Mouse (Mus musculus): ENCODE measurements around the gene 1700028J19Rik. TPM values are rescaled to one million over a fixed set of nuclear protein-coding genes. Genes with fewer than 3 reads are reported as not detected.

1700028J19Rik gene
- polyA plus RNA-seq (2014; fragmentation: Illumina TruSeq; extraction: RNeasy Lipid Tissue Mini Kit (QIAGEN cat#74804); ENCODE audit: low replicate concordance), result 0.63 TPM

GRCm38 (mm10) chr7:44246055-44246983 is at the start of gene 1700028J19Rik, which contains the start of gene 2410002F23Rik:
1700028J19Rik (minus strand) TSS chr7:44246695.
2410002F23Rik (plus strand) TSS chr7:44246722.

GRCm38 (mm10) chr7:44261147-44261546 is 14.7 kb upstream of the 1700028J19Rik start, which contains the start of gene Gm15517:
Gm15517 (plus strand) TSS chr7:44261447.

GRCm38 (mm10) chr7:44257278-44257677 is 10.8 kb upstream of the 1700028J19Rik start, which contains the start of gene Acp4:
Acp4 (minus strand) TSS chr7:44257378.

GRCm38 (mm10) chr7:44235909-44236308 is 10.6 kb downstream of the 1700028J19Rik start, which contains the start of gene Gm36864:
Gm36864 (plus strand) TSS chr7:44236177.

GRCm38 (mm10) chr7:44225076-44225475 is 21.4 kb downstream of the 1700028J19Rik start, which contains the start of gene Klk1:
Klk1 (plus strand) TSS chr7:44225360.

GRCm38 (mm10) chr7:44215645-44216044 is 30.9 kb downstream of the 1700028J19Rik start, which contains the start of gene Klk1b5:
Klk1b5 (plus strand) TSS chr7:44215945.

GRCm38 (mm10) chr7:44207135-44207534 is 39.4 kb downstream of the 1700028J19Rik start, which contains the start of gene Klk1b4:
Klk1b4 (plus strand) TSS chr7:44207435.

GRCm38 (mm10) chr7:44197891-44198290 is 48.6 kb downstream of the 1700028J19Rik start, which contains the start of gene Klk1b3:
Klk1b3 (plus strand) TSS chr7:44198191.

GRCm38 (mm10) chr7:44187936-44188335 is 58.6 kb downstream of the 1700028J19Rik start, which contains the start of gene Klk1b24:
Klk1b24 (plus strand) TSS chr7:44188236.

Other genes starting within 250 kb of the 1700028J19Rik start
- not detected for gene Klk1b26, start 234.5 kb downstream of the 1700028J19Rik start, polyA plus RNA-seq (2014; fragmentation: Illumina TruSeq; extraction: RNeasy Lipid Tissue Mini Kit (QIAGEN cat#74804); ENCODE audit: low replicate concordance)
- not detected for gene Klk1b27, start 194.4 kb downstream of the 1700028J19Rik start, polyA plus RNA-seq (2014; fragmentation: Illumina TruSeq; extraction: RNeasy Lipid Tissue Mini Kit (QIAGEN cat#74804); ENCODE audit: low replicate concordance)
- gene Klk1b21, start 144.4 kb downstream of the 1700028J19Rik start, polyA plus RNA-seq (2014; fragmentation: Illumina TruSeq; extraction: RNeasy Lipid Tissue Mini Kit (QIAGEN cat#74804); ENCODE audit: low replicate concordance), result not detected
- not detected for gene Klk1b22, start 134.0 kb downstream of the 1700028J19Rik start, polyA plus RNA-seq (2014; fragmentation: Illumina TruSeq; extraction: RNeasy Lipid Tissue Mini Kit (QIAGEN cat#74804); ENCODE audit: low replicate concordance)
- not detected for gene Klk1b16, start 109.9 kb downstream of the 1700028J19Rik start, polyA plus RNA-seq (2014; fragmentation: Illumina TruSeq; extraction: RNeasy Lipid Tissue Mini Kit (QIAGEN cat#74804); ENCODE audit: low replicate concordance)
- not detected for gene Klk1b24, start 58.5 kb downstream of the 1700028J19Rik start, polyA plus RNA-seq (2014; fragmentation: Illumina TruSeq; extraction: RNeasy Lipid Tissue Mini Kit (QIAGEN cat#74804); ENCODE audit: low replicate concordance)
- not detected for gene Klk1b3, start 48.5 kb downstream of the 1700028J19Rik start, polyA plus RNA-seq (2014; fragmentation: Illumina TruSeq; extraction: RNeasy Lipid Tissue Mini Kit (QIAGEN cat#74804); ENCODE audit: low replicate concordance)
- not detected for gene Klk1b4, start 39.3 kb downstream of the 1700028J19Rik start, polyA plus RNA-seq (2014; fragmentation: Illumina TruSeq; extraction: RNeasy Lipid Tissue Mini Kit (QIAGEN cat#74804); ENCODE audit: low replicate concordance)
- gene Klk1b5, start 30.8 kb downstream of the 1700028J19Rik start, polyA plus RNA-seq (2014; fragmentation: Illumina TruSeq; extraction: RNeasy Lipid Tissue Mini Kit (QIAGEN cat#74804); ENCODE audit: low replicate concordance), result 0.71 TPM
- 65.0 TPM for gene Klk1, start 21.3 kb downstream of the 1700028J19Rik start, polyA plus RNA-seq (2014; fragmentation: Illumina TruSeq; extraction: RNeasy Lipid Tissue Mini Kit (QIAGEN cat#74804); ENCODE audit: low replicate concordance)
- not detected for gene Gm36864, start 10.5 kb downstream of the 1700028J19Rik start, polyA plus RNA-seq (2014; fragmentation: Illumina TruSeq; extraction: RNeasy Lipid Tissue Mini Kit (QIAGEN cat#74804); ENCODE audit: low replicate concordance)
- 39.8 TPM for gene 2410002F23Rik, start within 50 bp of the 1700028J19Rik start, polyA plus RNA-seq (2014; fragmentation: Illumina TruSeq; extraction: RNeasy Lipid Tissue Mini Kit (QIAGEN cat#74804); ENCODE audit: low replicate concordance)
- not detected for gene Acp4, start 10.7 kb upstream of the 1700028J19Rik start, polyA plus RNA-seq (2014; fragmentation: Illumina TruSeq; extraction: RNeasy Lipid Tissue Mini Kit (QIAGEN cat#74804); ENCODE audit: low replicate concordance)
- gene Gm15517, start 14.8 kb upstream of the 1700028J19Rik start, polyA plus RNA-seq (2014; fragmentation: Illumina TruSeq; extraction: RNeasy Lipid Tissue Mini Kit (QIAGEN cat#74804); ENCODE audit: low replicate concordance), result not detected
- gene Clec11a, start 60.2 kb upstream of the 1700028J19Rik start, polyA plus RNA-seq (2014; fragmentation: Illumina TruSeq; extraction: RNeasy Lipid Tissue Mini Kit (QIAGEN cat#74804); ENCODE audit: low replicate concordance), result 0.30 TPM
- gene Shank1, start 63.6 kb upstream of the 1700028J19Rik start, polyA plus RNA-seq (2014; fragmentation: Illumina TruSeq; extraction: RNeasy Lipid Tissue Mini Kit (QIAGEN cat#74804); ENCODE audit: low replicate concordance), result 0.04 TPM
- not detected for gene Syt3, start 137.4 kb upstream of the 1700028J19Rik start, polyA plus RNA-seq (2014; fragmentation: Illumina TruSeq; extraction: RNeasy Lipid Tissue Mini Kit (QIAGEN cat#74804); ENCODE audit: low replicate concordance)
- not detected for gene 1700008O03Rik, start 139.1 kb upstream of the 1700028J19Rik start, polyA plus RNA-seq (2014; fragmentation: Illumina TruSeq; extraction: RNeasy Lipid Tissue Mini Kit (QIAGEN cat#74804); ENCODE audit: low replicate concordance)
- not detected for gene Lrrc4b, start 182.3 kb upstream of the 1700028J19Rik start, polyA plus RNA-seq (2014; fragmentation: Illumina TruSeq; extraction: RNeasy Lipid Tissue Mini Kit (QIAGEN cat#74804); ENCODE audit: low replicate concordance)
- gene Aspdh, start 218.7 kb upstream of the 1700028J19Rik start, polyA plus RNA-seq (2014; fragmentation: Illumina TruSeq; extraction: RNeasy Lipid Tissue Mini Kit (QIAGEN cat#74804); ENCODE audit: low replicate concordance), result not detected
- 1.0 TPM for gene Josd2, start 221.3 kb upstream of the 1700028J19Rik start, polyA plus RNA-seq (2014; fragmentation: Illumina TruSeq; extraction: RNeasy Lipid Tissue Mini Kit (QIAGEN cat#74804); ENCODE audit: low replicate concordance)
- 1.2 TPM for gene Emc10, start 249.8 kb upstream of the 1700028J19Rik start, polyA plus RNA-seq (2014; fragmentation: Illumina TruSeq; extraction: RNeasy Lipid Tissue Mini Kit (QIAGEN cat#74804); ENCODE audit: low replicate concordance)
- not detected for gene Fam71e1, start 249.9 kb upstream of the 1700028J19Rik start, polyA plus RNA-seq (2014; fragmentation: Illumina TruSeq; extraction: RNeasy Lipid Tissue Mini Kit (QIAGEN cat#74804); ENCODE audit: low replicate concordance)

All from small intestine, adult 10 weeks (tissue).